Mouse (Mus musculus): ENCODE results near the gene Olfr1087. TPM values are rescaled to one million over a fixed set of nuclear protein-coding genes. Genes with fewer than 3 reads are reported as not detected.
"Not testable (repeated sequence)": the region's sequence is repeated elsewhere in the genome, so short reads cannot be mapped to it uniquely, and the experiment has no call there.

Olfr1087 gene
- not detected in 2 replicates for polyA plus RNA-seq (2012; rRNA removed)

GRCm38 (mm10) chr2:86698295-86698694, at the start of gene Olfr1087:
Olfr1087 (minus strand) TSS chr2:86698395.
- H3K27ac ChIP-seq (ENCODE audit: insufficient read depth, low read depth, low read length) = no peak within 1 kb of the TSS
- DNase-seq = no peak
- TF ChIP-seq POLR2A (IDR thresholded peaks at IDR 0.05; ENCODE audit: low read depth, low read length) (no peak), CTCF (conservative IDR thresholded peaks at IDR 0.05; ENCODE audit: insufficient read depth, insufficient read length, low read depth, low read length) (no peak)

GRCm38 (mm10) chr2:86733601-86734000, 35.4 kb upstream of the Olfr1087 start, which contains the start of gene Olfr1089:
Olfr1089 (minus strand) TSS chr2:86733701.
- Histone ChIP-seq H3K4me1 (ENCODE audit: control insufficient read depth, insufficient read depth, low read length) (no peaks in the 10 kb centered on the region), H3K36me3 (ENCODE audit: control insufficient read depth, insufficient read depth, low read length) (no peaks in the 10 kb centered on the region), H3K27me3 (replicated peaks; ENCODE audit: control insufficient read depth, insufficient read depth, low read length) (no peaks in the 10 kb centered on the region), H3K27ac (ENCODE audit: insufficient read depth, low read depth, low read length) (no peak within 1 kb of the TSS), H3K4me3 (ENCODE audit: insufficient read depth, low read depth, low read length) (no peak within 1 kb of the TSS)
- TF ChIP-seq POLR2A (IDR thresholded peaks at IDR 0.05; ENCODE audit: low read depth, low read length) = no peak
- no peak for TF ChIP-seq CTCF (conservative IDR thresholded peaks at IDR 0.05; ENCODE audit: insufficient read depth, insufficient read length, low read depth, low read length)
- no peak for DNase-seq

More at GRCm38 (mm10) chr2:86698295-86698694, at the start of gene Olfr1087:
- Histone ChIP-seq H3K36me3 (ENCODE audit: control insufficient read depth, insufficient read depth, low read length) (no peaks in the 10 kb centered on the region), H3K27me3 (replicated peaks; ENCODE audit: control insufficient read depth, insufficient read depth, low read length) (no peaks in the 10 kb centered on the region), H3K4me3 (ENCODE audit: insufficient read depth, low read depth, low read length) (no peak within 1 kb of the TSS), H3K4me1 (ENCODE audit: control insufficient read depth, insufficient read depth, low read length) (no peaks in the 10 kb centered on the region)

- H3K4me3 ChIP-seq (ENCODE audit: insufficient read depth, low read depth, low read length) = no peak within 1 kb of the TSS
- no peaks in the 10 kb centered on the region for H3K27me3 ChIP-seq (replicated peaks; ENCODE audit: control insufficient read depth, insufficient read depth, low read length)
- TF ChIP-seq CTCF (conservative IDR thresholded peaks at IDR 0.05; ENCODE audit: insufficient read depth, insufficient read length, low read depth, low read length) (no peak), POLR2A (IDR thresholded peaks at IDR 0.05; ENCODE audit: low read depth, low read length) (no peak)
- 59% methylated on average over 2 of the region's 2 CpGs for WGBS
- no peak within 1 kb of the TSS for H3K27ac ChIP-seq (ENCODE audit: insufficient read depth, low read depth, low read length)
- H3K36me3 ChIP-seq (ENCODE audit: control insufficient read depth, insufficient read depth, low read length) = no peaks in the 10 kb centered on the region
- no peaks in the 10 kb centered on the region for H3K4me1 ChIP-seq (ENCODE audit: control insufficient read depth, insufficient read depth, low read length)
- DNase-seq = no peak
Observed at GRCm38 (mm10) chr2:86679992-86680391, 18.2 kb downstream of the Olfr1087 start, which contains the start of gene Olfr1086. Olfr1086 (minus strand) TSS chr2:86680092.

GRCm38 (mm10) chr2:86661919-86662318, 36.3 kb downstream of the Olfr1087 start, which contains the start of gene Olfr1085:
Olfr1085 (minus strand) TSS chr2:86662019.
- Histone ChIP-seq H3K27ac (ENCODE audit: insufficient read depth, low read depth, low read length) (no peak within 1 kb of the TSS), H3K4me3 (ENCODE audit: insufficient read depth, low read depth, low read length) (no peak within 1 kb of the TSS), H3K27me3 (replicated peaks; ENCODE audit: control insufficient read depth, insufficient read depth, low read length) (no peaks in the 10 kb centered on the region), H3K4me1 (ENCODE audit: control insufficient read depth, insufficient read depth, low read length) (no peaks in the 10 kb centered on the region), H3K36me3 (ENCODE audit: control insufficient read depth, insufficient read depth, low read length) (no peaks in the 10 kb centered on the region)
- 12% methylated on average over 1 of the region's 1 CpGs for WGBS
- no peak for TF ChIP-seq CTCF (conservative IDR thresholded peaks at IDR 0.05; ENCODE audit: insufficient read depth, insufficient read length, low read depth, low read length)
- TF ChIP-seq POLR2A (IDR thresholded peaks at IDR 0.05; ENCODE audit: low read depth, low read length) = no peak
- DNase-seq = no peak

GRCm38 (mm10) chr2:86639625-86640024, 58.6 kb downstream of the Olfr1087 start, which contains the start of gene Olfr1084:
Olfr1084 (minus strand) TSS chr2:86639725.
- not testable (repeated sequence) for H3K27ac ChIP-seq (ENCODE audit: insufficient read depth, low read depth, low read length); H3K36me3 ChIP-seq (ENCODE audit: control insufficient read depth, insufficient read depth, low read length); H3K4me3 ChIP-seq (ENCODE audit: insufficient read depth, low read depth, low read length); H3K27me3 ChIP-seq (replicated peaks; ENCODE audit: control insufficient read depth, insufficient read depth, low read length); DNase-seq; H3K4me1 ChIP-seq (ENCODE audit: control insufficient read depth, insufficient read depth, low read length)
- 80% methylated on average over 1 of the region's 1 CpGs for WGBS

Other genes starting within 250 kb of the Olfr1087 start
- not detected in 2 replicates for gene Olfr1065, start 247.8 kb downstream of the Olfr1087 start, polyA plus RNA-seq (2012; rRNA removed)
- not detected in 2 replicates for gene Olfr1066, start 242.1 kb downstream of the Olfr1087 start, polyA plus RNA-seq (2012; rRNA removed)
- not detected in 2 replicates for gene Olfr228, start 211.0 kb downstream of the Olfr1087 start, polyA plus RNA-seq (2012; rRNA removed)
- gene Olfr1076, start 189.9 kb downstream of the Olfr1087 start, polyA plus RNA-seq (2012; rRNA removed) = not detected in 2 replicates
- gene Olfr1079, start 155.9 kb downstream of the Olfr1087 start, polyA plus RNA-seq (2012; rRNA removed) = not detected in 2 replicates
- gene Olfr1080, start 140.2 kb downstream of the Olfr1087 start, polyA plus RNA-seq (2012; rRNA removed) = not detected in 2 replicates
- gene Olfr1082, start 99.4 kb downstream of the Olfr1087 start, polyA plus RNA-seq (2012; rRNA removed) = not detected in 2 replicates
- gene Olfr1084, start 58.7 kb downstream of the Olfr1087 start, polyA plus RNA-seq (2012; rRNA removed) = not detected in 2 replicates
- not detected in 2 replicates for gene Olfr1085, start 36.4 kb downstream of the Olfr1087 start, polyA plus RNA-seq (2012; rRNA removed)
- not detected in 2 replicates for gene Olfr1086, start 18.3 kb downstream of the Olfr1087 start, polyA plus RNA-seq (2012; rRNA removed)
- gene Olfr1089, start 35.3 kb upstream of the Olfr1087 start, polyA plus RNA-seq (2012; rRNA removed) = not detected in 2 replicates
- gene Olfr1090, start 60.6 kb upstream of the Olfr1087 start, polyA plus RNA-seq (2012; rRNA removed) = not detected in 2 replicates
- gene Olfr1093, start 84.1 kb upstream of the Olfr1087 start, polyA plus RNA-seq (2012; rRNA removed) = not detected in 2 replicates
- gene Olfr141, start 111.6 kb upstream of the Olfr1087 start, polyA plus RNA-seq (2012; rRNA removed) = not detected in 2 replicates
- gene Olfr1094, start 126.3 kb upstream of the Olfr1087 start, polyA plus RNA-seq (2012; rRNA removed) = not detected in 2 replicates
- not detected in 2 replicates for gene Olfr1095, start 153.3 kb upstream of the Olfr1087 start, polyA plus RNA-seq (2012; rRNA removed)
- not detected in 2 replicates for gene Gm13723, start 176.4 kb upstream of the Olfr1087 start, polyA plus RNA-seq (2012; rRNA removed)
- gene Olfr1097, start 193.8 kb upstream of the Olfr1087 start, polyA plus RNA-seq (2012; rRNA removed) = not detected in 2 replicates
- not detected in 2 replicates for gene Olfr1098, start 226.2 kb upstream of the Olfr1087 start, polyA plus RNA-seq (2012; rRNA removed)

Data from kidney, adult 2 months (tissue).